Mouse (Mus musculus): ENCODE measurements around the gene Ints7.

Ints7 gene

GRCm38 (mm10) chr1:191629170-191629636 is 53.8 kb downstream of the Ints7 start:
- DNase-seq (ENCODE audit: low read depth in 1 of 2, low spot score in 2 of 2): no peak

- DNase-seq (ENCODE audit: low read depth in 1 of 2, low spot score in 2 of 2): no peak
Measured at GRCm38 (mm10) chr1:191632511-191633095, 57.2 kb downstream of the Ints7 start.

GRCm38 (mm10) chr1:191634116-191634515 is 58.7 kb downstream of the Ints7 start:
- no peak for DNase-seq (ENCODE audit: low read depth in 1 of 2, low spot score in 2 of 2)

- DNase-seq (ENCODE audit: low read depth in 1 of 2, low spot score in 2 of 2): no peak
Measured at GRCm38 (mm10) chr1:191638404-191638803, 63.0 kb downstream of the Ints7 start.

- DNase-seq (ENCODE audit: low read depth in 1 of 2, low spot score in 2 of 2): no peak
Measured at GRCm38 (mm10) chr1:191639200-191639807, 63.9 kb downstream of the Ints7 start.

GRCm38 (mm10) chr1:191640146-191640545 is 64.7 kb downstream of the Ints7 start:
- no peak for DNase-seq (ENCODE audit: low read depth in 1 of 2, low spot score in 2 of 2)

- no peak for DNase-seq (ENCODE audit: low read depth in 1 of 2, low spot score in 2 of 2)
Measured at GRCm38 (mm10) chr1:191640848-191641247, 65.4 kb downstream of the Ints7 start.

GRCm38 (mm10) chr1:191641438-191641837 is 66.0 kb downstream of the Ints7 start:
- DNase-seq (ENCODE audit: low read depth in 1 of 2, low spot score in 2 of 2): no peak

- DNase-seq (ENCODE audit: low read depth in 1 of 2, low spot score in 2 of 2): no peak
Measured at GRCm38 (mm10) chr1:191642903-191643302, 67.5 kb downstream of the Ints7 start.

GRCm38 (mm10) chr1:191645921-191646320 is 70.5 kb downstream of the Ints7 start:
- DNase-seq (ENCODE audit: low read depth in 1 of 2, low spot score in 2 of 2): no peak

- no peak for DNase-seq (ENCODE audit: low read depth in 1 of 2, low spot score in 2 of 2)
Measured at GRCm38 (mm10) chr1:191647590-191647989, 72.2 kb downstream of the Ints7 start.

GRCm38 (mm10) chr1:191659441-191659840 is 84.0 kb downstream of the Ints7 start:
- DNase-seq (ENCODE audit: low read depth in 1 of 2, low spot score in 2 of 2): no peak

GRCm38 (mm10) chr1:191661019-191661796 is 85.8 kb downstream of the Ints7 start:
- no peak for DNase-seq (ENCODE audit: low read depth in 1 of 2, low spot score in 2 of 2)

- no peak for DNase-seq (ENCODE audit: low read depth in 1 of 2, low spot score in 2 of 2)
Measured at GRCm38 (mm10) chr1:191662178-191662898, 86.9 kb downstream of the Ints7 start.

- no peak for DNase-seq (ENCODE audit: low read depth in 1 of 2, low spot score in 2 of 2)
Measured at GRCm38 (mm10) chr1:191662899-191663500, 87.6 kb downstream of the Ints7 start.

- no peak for DNase-seq (ENCODE audit: low read depth in 1 of 2, low spot score in 2 of 2)
Measured at GRCm38 (mm10) chr1:191663603-191664002, 88.2 kb downstream of the Ints7 start.

GRCm38 (mm10) chr1:191666351-191666750 is 90.9 kb downstream of the Ints7 start:
- no peak for DNase-seq (ENCODE audit: low read depth in 1 of 2, low spot score in 2 of 2)

- no peak for DNase-seq (ENCODE audit: low read depth in 1 of 2, low spot score in 2 of 2)
Measured at GRCm38 (mm10) chr1:191668030-191668429, 92.6 kb downstream of the Ints7 start.

All from monocyte, adult 2 months (primary cell).